Mouse (Mus musculus): ENCODE results near the gene Vmn1r227.

Gene Vmn1r227

GRCm38 (mm10) chr17:20729543-20729942, at the start of gene Vmn1r227:
Vmn1r227 (plus strand) TSS chr17:20729843.
- DNase-seq (ENCODE audit: low spot score), result no peak

GRCm38 (mm10) chr17:20682543-20682942, 47.1 kb upstream of the Vmn1r227 start, which contains the start of gene Vmn1r226:
Vmn1r226 (plus strand) TSS chr17:20682843.
- DNase-seq (ENCODE audit: low spot score), result no peak

- DNase-seq (ENCODE audit: low spot score), result no peak
Observed at GRCm38 (mm10) chr17:20786057-20786456, 56.4 kb downstream of the Vmn1r227 start, which contains the start of gene Vmn1r228. Vmn1r228 (minus strand) TSS chr17:20786157.

Data from testis, postnatal 10 days (tissue).